Mouse (Mus musculus) hindbrain, embryonic 13.5 days (tissue): ENCODE measurements around the gene Gsg1l. TPM values are rescaled to one million over a fixed set of nuclear protein-coding genes. Genes with fewer than 3 reads are reported as not detected.

Experiments used
- polyA plus RNA-seq: library from polyadenylated mRNA; unstranded; fragments of >200 nt; fragmentation: Nextera tagmentation; extraction: Ambion mirVana; gene quantifications from 2 replicates; pipeline ENCODE4 v1.2.1, GENCODE M21; 2015

Gene Gsg1l
- polyA plus RNA-seq, 1 experiment from 2014 or later, result 8.8 TPM

Other genes starting within 250 kb of the Gsg1l start
- gene Xpo6, start 118.1 kb upstream of the Gsg1l start, polyA plus RNA-seq, result 45.8 and 46.8 TPM in 2 replicates
- 248 and 253 TPM in 2 replicates for gene Sbk1, start 190.2 kb upstream of the Gsg1l start, polyA plus RNA-seq